Mouse (Mus musculus) erythroblast, embryonic 14.5 days (primary cell): ENCODE measurements around the gene Baiap2l1.

Experiments
- GATA1 ChIP-seq: IDR thresholded peaks from 2 replicates; pipeline ENCODE4 v1.6.1; 2012; ENCODE audit warnings: low read length, inconsistent platforms, mixed read lengths
- TAL1 ChIP-seq: IDR thresholded peaks from 3 replicates; pipeline ENCODE4 v1.6.1; 2012; ENCODE audit warnings: low read length, inconsistent platforms, mixed read lengths

GRCm38 (mm10) chr5:144322717-144323116 lies 35.2 kb downstream of the Baiap2l1 start:
- TF ChIP-seq TAL1 (no peak), GATA1 (no peak)
